Mouse (Mus musculus) 3134 (cell line): ENCODE results near the gene Mettl21a.
"Not testable (repeated sequence)": the region's sequence is repeated elsewhere in the genome, so short reads cannot be mapped to it uniquely, and the experiment has no call there.

Experiments used
- DNase-seq: peaks from one replicate; pipeline ENCODE4 v3.0.0-alpha.2; 2011; ENCODE audit warnings: low spot score; ENCODE audit not compliant: insufficient read length; ENCODE audit errors: extremely low read depth

Mettl21a gene

GRCm38 (mm10) chr1:64616881-64617714, at the start of gene Mettl21a:
Gene Mettl21a (minus strand): TSS chr1:64617242.
- DNase-seq, result peak; percentile 94

- no peak for DNase-seq
Observed at GRCm38 (mm10) chr1:64658876-64659275, 41.8 kb upstream of the Mettl21a start.

- DNase-seq, result no peak
Observed at GRCm38 (mm10) chr1:64656423-64657129, 39.5 kb upstream of the Mettl21a start.

- DNase-seq, result no peak
Observed at GRCm38 (mm10) chr1:64655415-64655814, 38.4 kb upstream of the Mettl21a start.

- DNase-seq, result no peak
Observed at GRCm38 (mm10) chr1:64653701-64654100, 36.7 kb upstream of the Mettl21a start.

GRCm38 (mm10) chr1:64649362-64650124, 32.5 kb upstream of the Mettl21a start:
- no peak for DNase-seq

- DNase-seq, result no peak
Observed at GRCm38 (mm10) chr1:64644513-64644912, 27.5 kb upstream of the Mettl21a start.

- not testable (repeated sequence) for DNase-seq
Observed at GRCm38 (mm10) chr1:64642541-64642940, 25.5 kb upstream of the Mettl21a start.

- DNase-seq, result no peak
Observed at GRCm38 (mm10) chr1:64641069-64641468, 24.0 kb upstream of the Mettl21a start.

GRCm38 (mm10) chr1:64639279-64639678, 22.2 kb upstream of the Mettl21a start:
- no peak for DNase-seq

- no peak for DNase-seq
Observed at GRCm38 (mm10) chr1:64635624-64636023, 18.6 kb upstream of the Mettl21a start.

GRCm38 (mm10) chr1:64633237-64633636, 16.2 kb upstream of the Mettl21a start:
- DNase-seq, result no peak

- no peak for DNase-seq
Observed at GRCm38 (mm10) chr1:64631526-64631925, 14.5 kb upstream of the Mettl21a start.

GRCm38 (mm10) chr1:64625214-64625613, 8.2 kb upstream of the Mettl21a start:
- DNase-seq, result no peak

GRCm38 (mm10) chr1:64623558-64624435, 6.8 kb upstream of the Mettl21a start:
- DNase-seq, result peak; percentile 21

GRCm38 (mm10) chr1:64621116-64621515, 4.1 kb upstream of the Mettl21a start:
- no peak for DNase-seq

- no peak for DNase-seq
Observed at GRCm38 (mm10) chr1:64618226-64618625, 1.2 kb upstream of the Mettl21a start.

- peak; percentile 86 for DNase-seq
Observed at GRCm38 (mm10) chr1:64617715-64617984, 608 bp upstream of the Mettl21a start.

- no peak for DNase-seq
Observed at GRCm38 (mm10) chr1:64616531-64616880, 536 bp downstream of the Mettl21a start.

- DNase-seq, result peak; percentile 48
Observed at GRCm38 (mm10) chr1:64616076-64616475, 966 bp downstream of the Mettl21a start.
